Mouse (Mus musculus) megakaryocyte progenitor cell, adult 5-6 weeks (primary cell): ENCODE results near the gene Kif26b. TPM values are rescaled to one million over a fixed set of nuclear protein-coding genes. Genes with fewer than 3 reads are reported as not detected.

ENCODE experiments used
- ATAC-seq: replicated peaks from 2 replicates; pipeline ENCODE4 v1.8.0; 2016; ENCODE audit warnings: mild to moderate bottlenecking, moderate TSS enrichment, inconsistent platforms; ENCODE audit not compliant: poor library complexity
- total RNA-seq, 2 experiments: library from RNA; stranded (forward) in 1 of 2; stranded (reverse) in 1 of 2; fragments of 157-497, 149-512 nt in 1 of 2; fragments of 200-1000 nt in 1 of 2; gene quantifications; 2 replicates each; pipeline versions ENCODE4 v1.2.3 to v1.2.4; 2015 to 2017

Gene Kif26b
- total RNA-seq, 2 experiments from 2014 or later = 0.33 to 0.42 TPM

DNA sequence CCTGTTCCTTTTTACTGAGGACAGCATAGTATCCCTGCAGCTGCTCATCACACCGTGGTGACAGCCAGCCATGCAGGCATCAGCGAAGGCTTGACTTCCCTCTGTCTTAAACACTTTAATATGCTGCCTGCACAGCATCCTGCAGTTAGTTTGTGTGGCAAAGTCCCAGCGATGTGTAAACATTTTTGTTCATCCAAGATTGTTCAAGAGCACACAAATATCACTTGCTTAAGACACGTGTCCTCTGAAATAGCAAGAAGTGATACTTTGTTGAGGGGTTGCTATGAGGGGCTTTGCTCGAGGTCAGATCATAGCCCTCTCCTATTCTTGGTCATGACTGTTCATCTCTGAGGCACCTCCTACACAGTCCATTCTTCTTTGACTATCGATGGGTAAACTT, 303.6 kb downstream of the Kif26b start:
- no peak for ATAC-seq

DNA sequence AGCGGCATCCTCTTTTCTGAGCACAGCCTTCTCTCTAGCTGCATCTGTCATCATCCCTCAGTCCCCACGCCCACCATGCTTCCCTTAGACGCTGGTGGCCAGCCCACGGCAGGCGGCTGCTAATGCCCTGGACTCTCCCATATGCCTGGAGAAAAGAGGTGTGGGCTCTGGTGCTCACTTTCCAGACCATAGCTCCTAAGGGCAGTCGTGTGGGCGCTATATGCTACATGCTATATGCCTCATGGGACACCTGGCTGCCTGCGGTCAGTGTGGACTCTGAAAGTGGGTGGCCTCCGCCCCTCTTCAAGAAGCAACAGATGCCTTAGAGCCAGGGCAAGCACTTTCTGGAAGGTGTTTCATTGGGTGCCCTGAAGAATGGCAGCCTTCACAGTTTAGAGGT, 306.9 kb downstream of the Kif26b start:
- ATAC-seq = no peak

DNA sequence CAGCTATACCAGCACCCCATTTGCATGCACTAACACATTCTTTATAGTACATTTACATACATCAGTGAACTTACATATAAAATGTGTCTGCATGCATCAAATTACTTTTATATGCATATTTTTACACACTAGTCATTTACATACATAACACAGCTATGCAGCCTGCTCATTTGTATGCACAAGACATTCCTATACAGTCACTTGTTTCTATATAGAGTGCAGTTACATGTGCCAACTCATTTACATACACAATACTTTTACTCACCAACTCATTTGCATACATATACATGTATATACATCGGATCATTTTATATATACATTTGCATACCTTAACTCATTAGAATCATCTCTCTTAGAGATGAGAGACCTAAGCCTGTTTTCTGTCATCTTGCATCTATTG, 308.1 kb downstream of the Kif26b start:
- no peak for ATAC-seq

DNA sequence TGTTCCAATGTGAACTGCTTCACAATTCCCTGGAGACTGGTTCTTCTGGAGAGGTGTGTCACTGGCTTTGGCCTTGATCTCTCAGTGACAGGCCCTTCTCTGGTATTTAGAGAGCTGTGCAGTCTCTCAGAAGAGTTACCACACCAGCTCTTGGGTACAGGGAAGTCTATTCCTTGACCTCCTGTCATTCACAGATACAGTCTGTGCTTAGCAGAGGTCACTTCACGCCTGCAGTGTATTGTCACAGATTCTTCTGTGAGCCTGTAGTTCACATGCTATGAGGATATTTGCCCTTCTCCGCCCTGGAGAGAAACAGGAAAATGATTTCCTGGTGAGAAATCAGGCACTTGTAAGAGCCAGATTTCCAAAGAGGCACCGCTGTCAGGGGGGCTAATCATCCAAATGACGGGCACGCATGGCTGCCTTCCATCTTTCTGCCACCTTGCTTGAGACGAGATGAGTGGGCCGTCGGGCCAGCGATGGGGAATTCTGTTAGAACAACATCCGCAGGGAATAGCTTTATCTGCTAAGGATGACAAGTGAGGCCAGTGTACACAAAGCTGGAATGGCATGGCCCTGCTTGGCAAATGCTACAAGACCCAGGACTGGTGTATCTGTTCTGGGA, 309.9 kb downstream of the Kif26b start:
- ATAC-seq = no peak

DNA sequence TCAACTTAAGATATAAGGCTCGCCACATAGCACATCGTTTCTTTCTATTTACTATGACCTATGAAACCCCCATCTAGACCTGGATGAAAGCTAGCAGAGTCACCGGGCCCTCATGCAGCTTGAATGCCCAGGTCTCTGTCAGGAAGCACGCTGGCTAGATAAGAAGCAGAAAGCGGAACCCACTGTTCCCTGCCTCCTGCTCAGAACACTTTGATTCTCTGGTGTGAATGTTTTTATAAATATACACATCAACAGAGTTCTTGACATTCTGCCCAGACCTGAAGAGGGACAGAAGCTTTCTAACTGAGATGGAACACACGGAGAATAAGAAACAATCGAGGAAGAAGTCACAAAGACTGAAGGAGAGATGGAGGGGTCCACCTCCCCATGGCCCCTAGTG, 311.4 kb downstream of the Kif26b start:
- peak; percentile 74 for ATAC-seq

DNA sequence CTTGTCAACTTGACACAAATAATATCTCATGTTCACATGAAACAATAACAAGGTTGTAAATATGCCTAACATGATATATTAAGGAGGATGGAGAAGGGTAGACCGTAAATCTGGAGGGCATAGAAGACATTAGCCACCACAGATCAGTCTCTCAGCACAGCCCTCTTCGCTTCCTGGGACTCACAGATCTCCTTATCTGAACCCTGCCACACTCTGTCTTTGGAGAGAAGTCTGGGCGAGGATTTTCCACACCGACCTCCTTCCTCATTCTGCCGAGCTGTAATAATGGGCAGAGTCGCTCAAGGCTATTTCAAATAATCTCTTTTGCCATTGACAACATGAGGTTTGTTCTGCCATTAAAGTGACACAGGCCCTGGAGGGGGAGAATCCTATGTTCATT, 315.9 kb downstream of the Kif26b start:
- ATAC-seq = 0 out of 2 replicates have a peak, but pooled peaks have one; percentile 29

DNA sequence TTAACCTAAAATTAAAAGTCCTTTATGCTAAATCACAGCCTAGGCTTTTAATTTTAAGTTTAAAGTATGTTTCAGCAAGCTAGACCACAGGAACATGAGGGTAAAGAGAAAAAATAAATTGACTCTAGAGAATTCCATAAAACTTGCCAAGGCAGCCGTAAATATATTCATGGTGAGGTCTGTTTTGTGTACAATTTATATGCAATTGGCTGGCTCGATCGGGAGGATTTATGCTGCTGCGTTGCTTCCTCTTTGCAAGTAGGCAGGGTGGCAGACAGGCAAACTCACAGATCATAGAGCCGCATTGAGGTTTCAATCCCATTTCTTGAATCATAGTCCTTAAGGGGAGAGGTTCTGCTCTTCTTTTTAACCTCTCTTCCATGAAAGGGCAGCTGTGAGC, 318.6 kb downstream of the Kif26b start:
- no peak for ATAC-seq

DNA sequence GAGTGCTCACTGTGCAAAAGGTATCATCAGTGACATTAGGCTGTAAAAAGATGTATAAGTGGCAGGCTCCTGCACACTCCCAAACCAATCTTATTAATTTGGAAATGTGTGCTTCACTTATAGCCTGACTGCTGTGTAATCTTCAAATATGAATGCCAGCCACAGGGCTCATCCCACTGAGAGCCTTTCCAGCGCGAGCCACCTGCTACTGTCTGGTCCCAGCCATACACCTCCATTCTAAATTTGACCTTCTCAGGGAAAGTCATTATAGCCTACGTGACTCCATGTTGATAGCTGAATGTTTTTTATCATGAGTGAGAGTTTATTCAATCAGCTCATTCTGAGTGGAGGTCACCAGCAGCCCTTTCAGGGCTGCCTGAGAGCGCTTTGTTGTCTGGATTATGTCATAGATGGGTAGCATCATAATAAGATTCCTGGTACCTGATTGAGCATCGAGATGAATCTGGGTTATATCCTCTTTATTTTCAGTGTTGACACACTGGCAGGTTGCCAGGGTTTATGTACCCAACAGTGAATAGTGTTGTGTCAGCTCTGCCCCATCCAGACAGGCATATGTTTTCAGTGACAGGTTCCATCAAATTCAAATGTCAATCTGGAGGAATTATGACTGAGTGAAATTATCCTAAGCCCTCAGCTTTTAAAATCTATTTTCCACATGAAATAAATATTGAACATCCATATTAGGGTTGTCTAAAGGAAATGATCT, 319.6 kb downstream of the Kif26b start:
- ATAC-seq = no peak

DNA sequence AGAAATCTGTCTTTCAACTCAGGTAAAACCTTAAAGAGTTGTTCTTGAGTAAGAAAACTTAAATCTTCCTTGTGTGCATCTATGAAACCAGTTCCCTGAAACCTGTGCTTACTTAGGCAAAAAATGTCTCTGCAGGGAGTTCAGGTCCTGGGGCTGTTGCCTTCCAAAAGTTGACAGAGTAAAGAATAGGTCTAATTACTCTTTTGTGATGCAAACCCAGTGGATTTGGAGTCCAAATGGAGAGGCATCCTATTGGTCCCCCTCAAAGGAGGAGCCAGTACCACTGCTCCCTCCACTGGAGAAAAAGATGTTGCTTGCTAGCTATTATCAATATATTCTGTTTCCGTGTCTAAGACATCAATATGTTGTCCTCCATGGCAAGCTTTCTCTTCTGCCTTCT, 321.6 kb downstream of the Kif26b start:
- ATAC-seq = no peak

DNA sequence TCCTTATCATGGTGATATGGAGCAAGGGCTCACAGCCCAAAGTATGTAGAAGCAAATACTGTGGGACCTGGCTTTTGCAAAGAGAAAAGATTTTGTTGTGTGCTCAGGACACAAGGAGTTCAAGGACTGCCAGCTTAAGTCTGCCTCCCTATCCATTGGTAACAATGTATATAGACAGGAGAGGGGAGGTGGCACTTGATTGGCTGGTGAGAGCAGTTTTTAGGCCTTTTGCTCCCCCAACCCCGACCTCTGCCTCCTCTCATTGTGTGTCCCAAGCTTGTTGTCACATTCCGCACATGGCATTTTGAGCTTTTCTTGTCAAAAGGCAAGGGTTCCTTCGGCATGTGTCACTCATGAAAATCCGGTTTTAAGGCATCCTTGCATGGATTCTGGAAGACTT, 326.0 kb downstream of the Kif26b start:
- ATAC-seq = no peak

DNA sequence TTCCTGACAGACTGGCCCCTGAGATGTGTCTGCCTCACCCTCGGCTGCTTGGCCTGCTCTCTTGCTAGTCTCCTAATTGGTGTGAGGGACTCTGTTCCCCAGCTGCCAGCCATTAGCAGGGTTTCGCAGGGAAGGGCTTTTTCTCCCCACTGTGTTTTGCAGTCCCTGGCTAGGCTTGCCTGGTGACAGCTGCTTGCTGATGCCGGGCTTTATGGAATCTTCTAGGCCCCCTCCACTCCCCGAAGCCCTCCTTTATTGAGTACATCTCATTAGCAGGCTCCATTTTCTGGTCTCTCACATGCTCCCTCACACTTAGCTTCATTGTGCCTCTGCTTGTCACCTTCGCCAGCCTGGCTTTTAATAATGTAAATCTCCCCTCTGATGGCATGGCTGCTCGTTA, 327.0 kb downstream of the Kif26b start:
- ATAC-seq = no peak

DNA sequence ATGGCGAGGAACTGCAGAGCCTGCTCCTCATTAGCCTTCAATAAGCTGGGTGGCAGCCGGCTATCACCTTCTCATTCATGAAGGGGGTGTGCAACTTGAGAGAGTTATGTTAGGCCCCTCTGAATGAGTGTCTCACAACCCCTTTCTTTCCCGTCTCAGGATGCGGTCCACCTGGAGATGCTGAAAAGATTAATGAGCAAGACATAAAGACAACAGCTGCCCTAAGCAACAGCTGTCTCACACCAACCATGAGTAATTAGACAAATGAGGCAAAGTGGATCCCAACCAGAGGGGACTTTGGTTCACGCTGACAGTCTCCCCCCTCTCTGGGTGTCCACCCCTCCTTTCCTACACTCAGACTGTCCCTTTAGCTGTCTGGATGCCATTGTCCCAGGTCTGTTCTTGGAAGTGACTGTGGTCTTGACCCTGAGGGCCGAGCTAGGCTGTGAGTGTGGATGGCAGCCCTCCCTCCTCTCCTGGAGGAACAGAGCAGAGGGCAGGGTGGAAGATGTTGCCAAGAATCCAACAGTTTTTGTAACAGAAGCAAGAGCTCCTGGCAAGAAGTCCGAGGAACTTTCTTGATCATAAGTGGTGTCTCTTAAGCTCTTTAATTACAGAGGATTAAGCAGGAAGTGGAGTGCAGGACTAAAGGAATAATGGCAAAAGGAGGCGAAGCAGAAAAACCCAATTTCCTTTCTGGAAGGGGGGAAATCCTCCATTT, 331.9 kb downstream of the Kif26b start:
- ATAC-seq = no peak

DNA sequence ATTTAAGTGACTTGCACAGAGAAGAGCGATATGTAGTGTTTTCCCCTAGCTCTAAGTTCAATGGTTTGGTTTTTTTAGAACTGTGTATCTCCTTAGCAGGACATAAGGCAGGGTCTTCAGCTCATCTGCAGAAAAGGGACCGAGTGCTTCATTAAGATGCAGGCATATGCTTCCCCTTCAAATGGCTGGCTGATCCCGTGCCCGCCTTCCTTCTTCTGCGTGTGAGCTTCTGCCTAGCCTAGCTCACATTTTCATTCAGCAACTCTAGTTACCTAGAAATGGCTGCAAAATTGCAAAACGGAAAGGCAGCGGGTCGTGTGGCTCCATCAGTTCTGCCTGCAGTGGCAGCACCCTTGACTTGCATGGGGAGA, 332.5 kb downstream of the Kif26b start:
- ATAC-seq = no peak

DNA sequence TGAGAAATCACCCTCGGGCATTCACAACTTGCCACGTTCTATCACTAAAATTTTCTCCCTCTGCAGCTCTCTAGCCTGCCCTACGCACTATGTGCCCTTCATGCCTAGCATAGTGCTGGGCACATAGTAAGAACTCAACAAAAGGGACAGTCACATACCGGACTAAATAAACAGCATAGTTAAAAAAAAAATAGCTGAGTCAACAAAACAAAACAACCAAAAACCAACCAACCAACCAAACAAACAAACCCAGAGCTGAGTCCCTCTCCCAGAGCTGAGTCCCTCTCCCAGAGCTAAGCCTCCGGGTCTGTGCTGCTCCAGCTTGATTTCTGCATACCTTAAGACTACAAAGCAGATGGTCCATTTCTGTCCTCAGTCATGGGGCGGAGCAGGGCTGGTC, 334.8 kb downstream of the Kif26b start:
- ATAC-seq = no peak

DNA sequence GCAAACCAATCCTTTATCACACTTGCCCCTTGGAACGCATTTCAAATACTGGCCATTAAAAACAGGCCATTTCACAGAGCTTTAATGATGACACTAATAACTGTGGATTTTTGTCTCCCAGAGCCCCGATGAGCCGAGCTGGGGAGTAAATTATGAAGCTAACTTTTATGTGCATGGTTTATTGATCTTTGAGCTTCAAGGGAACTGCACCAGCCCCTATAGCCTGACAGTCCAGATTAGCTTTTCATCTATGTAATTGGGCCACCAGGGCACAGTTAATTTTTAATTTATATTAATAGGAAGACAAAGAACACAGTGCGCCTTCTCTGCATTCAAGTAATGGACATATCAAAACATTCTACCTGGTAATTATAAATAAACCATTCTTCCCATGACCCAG, 335.4 kb downstream of the Kif26b start:
- no peak for ATAC-seq

DNA sequence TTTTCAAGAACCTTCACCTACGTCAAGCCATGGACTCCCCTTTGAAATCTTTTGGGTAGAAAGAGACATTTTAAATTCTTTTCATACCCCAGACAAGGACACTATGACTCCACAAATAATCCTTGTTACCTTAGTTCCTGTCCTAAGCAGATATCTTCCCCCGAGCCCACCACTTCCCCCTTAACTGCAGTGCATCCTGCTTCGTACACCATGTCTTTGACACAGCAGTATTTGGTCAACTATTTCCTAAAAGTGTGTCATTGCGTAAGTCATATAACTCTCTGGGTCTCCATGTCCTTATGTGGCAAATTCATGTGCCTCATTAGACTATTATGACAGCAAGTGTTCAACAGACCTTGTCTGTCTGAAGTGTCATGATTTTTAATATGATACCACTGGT, 337.8 kb downstream of the Kif26b start:
- peak; percentile 97 for ATAC-seq

DNA sequence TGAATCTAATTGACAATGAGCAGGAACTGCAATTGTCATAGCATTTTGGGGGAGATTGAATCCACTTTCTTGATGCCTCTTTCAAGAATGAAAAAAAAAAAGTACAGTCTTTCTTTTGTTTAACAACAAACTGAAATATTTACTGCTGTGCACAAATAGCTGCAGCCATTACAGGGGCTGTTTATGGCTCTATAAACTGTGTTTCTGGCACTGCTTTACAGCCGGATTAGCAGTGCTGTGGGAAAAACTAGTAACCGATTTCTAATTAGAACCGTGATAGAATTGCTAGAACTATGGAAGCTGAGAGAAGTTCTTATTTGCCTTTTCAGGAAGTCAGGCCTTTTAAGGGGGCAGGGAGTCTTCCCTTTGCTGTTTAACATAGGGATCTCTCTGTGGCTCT, 342.1 kb downstream of the Kif26b start:
- no peak for ATAC-seq

DNA sequence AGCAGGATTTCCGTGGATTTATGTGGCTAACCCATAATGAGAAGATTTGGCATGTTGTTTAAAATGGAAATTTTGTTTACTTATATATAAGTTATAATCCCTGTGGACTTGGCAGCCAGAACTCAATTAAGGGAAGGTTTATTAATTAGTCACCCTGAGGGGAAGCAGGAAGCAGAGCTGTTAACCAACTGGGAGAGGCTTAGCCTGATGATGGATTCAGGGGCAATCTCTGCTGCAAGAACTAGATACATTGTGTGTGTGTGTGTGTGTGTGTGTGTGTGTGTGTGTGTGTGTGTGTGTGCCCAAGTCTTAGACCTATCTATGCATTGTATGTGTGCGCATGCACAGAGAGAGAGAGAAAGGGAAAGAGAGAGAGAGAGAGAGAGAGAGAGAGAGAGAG, 348.0 kb downstream of the Kif26b start:
- ATAC-seq = no peak

DNA sequence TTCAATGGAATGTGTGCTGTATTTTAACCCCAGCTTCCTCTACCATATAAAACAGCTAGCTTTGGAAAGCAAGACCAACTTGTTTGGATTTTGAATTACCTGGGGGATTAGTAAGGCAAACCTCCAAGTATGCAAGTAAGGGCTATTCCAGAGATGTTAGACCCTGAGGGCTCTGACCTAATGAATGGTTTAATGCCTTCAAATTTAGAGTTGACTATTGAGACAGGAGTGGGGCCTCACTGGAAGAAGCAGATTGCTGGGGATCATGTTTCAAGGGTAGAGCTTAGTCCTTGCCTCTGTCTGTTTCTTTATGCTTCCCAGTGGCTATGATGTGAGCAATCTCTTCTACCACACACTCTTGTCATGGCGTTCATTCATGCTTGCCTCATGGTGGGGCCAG, 349.8 kb downstream of the Kif26b start:
- no peak for ATAC-seq

DNA sequence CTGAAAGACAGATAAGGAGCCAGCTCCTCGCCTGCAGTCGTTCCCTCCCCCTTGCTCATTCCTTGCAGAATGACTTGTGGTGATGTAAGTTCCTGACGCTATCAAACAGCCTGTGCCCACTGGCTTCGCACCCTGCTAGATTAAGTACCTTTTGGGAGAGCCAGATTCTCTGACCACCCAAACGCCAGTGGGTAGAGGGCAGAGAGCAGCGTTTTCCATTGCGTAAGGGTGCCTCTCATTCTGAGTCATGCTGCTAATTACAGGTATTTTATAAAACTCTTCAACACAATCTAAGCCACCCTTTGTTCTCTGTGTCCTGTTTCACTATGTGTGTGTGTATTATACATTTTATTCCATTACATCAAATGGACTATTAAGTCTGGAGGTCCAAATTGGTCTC, 352.0 kb downstream of the Kif26b start:
- no peak for ATAC-seq

DNA sequence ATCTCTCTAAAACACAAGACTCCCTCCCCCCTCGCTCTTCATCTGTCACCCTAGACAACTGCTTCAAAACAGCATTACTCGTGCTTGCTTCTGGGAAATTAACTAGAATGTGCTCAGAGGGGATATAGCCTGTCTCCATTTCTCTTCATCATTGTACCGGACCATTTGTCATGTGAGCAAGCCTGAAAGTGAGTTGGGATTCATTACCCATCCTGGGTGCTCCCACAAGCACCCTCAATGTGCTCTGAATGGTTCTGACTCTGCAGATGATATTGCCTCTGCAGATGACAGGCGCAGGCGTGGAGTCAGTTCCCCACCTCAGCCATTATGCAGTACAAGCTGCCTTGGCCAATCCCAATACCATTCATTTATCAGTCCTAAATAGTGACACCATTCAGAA, 357.7 kb downstream of the Kif26b start:
- no peak for ATAC-seq

DNA sequence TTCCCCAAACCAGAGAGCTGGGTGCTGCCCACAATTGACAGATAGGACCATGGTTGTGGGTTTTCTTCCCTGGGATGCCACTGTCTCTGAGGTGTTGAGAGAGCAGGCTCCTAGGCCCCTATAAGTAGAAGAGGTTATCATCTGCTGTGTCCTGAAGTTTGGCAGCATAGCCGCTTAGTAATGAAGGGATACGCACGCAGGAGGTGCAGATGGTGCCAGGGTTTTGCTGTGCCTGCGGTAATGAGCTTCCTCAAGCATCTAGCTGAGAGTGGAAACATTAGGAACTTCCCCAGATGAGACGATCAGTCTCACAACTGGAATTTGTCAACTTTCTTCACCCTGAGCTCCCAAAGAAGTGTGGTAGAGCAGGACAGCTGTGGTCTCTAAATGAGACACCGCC, 363.5 kb downstream of the Kif26b start:
- no peak for ATAC-seq
